ENCODE assay signal across 9 mouse cellular contexts in the genomic region with DNA sequence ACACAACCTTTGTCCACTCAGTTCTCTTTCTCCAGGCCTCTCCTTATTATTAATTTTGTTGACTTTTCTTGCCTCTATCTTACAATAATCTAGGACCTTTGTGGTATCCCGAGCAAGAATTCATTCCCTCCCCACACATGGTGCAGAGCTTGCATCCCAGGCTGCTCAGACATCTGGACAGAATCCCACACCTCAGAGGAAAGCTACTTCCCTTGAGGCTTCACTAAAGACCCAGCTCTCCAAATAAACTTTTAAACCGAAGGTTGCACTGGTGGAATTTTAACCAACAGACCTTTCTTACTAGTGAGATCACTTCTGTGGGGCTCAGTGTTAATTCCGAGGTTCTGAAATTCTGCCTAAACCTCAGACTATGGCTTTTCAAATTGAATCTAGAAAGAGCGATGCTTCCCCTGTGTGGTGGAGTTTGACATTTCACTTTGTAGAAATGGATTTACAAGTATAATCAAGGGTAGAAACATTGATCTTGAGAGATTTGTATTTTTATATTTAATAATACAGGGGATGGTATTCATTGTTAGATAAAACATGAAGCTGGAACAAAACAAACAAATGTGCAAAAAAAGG.
A peak's percentile ranks its signal among the peaks of the same experiment; 100 is the strongest.
DNase-seq lines count a peak whose midpoint lies in the region; ATAC-seq and TF ChIP-seq lines count a peak whose summit lies in the region.
"Had no signal": no experiment of that assay in that cellular context is flagged by ENCODE, and none has a peak within 500 bp of the region (broad histone marks: within the 10 kb centered on the region; RNA-seq: fewer than 3 reads in every experiment).

No protein-coding gene starts in this region.

- intact Hi-C loops in left cerebral cortex, adult 2 months (cut with DNase I), result loop anchor here (1.0 kb wide), 2 partner anchors 578 to 743 kb away; no protein-coding TSS in a partner anchor
- intact Hi-C loops in left cerebral cortex, postnatal 4 days (cut with DNase I), result loop anchor here (2.0 to 5.0 kb wide), 2 partner anchors 741 to 791 kb away; no protein-coding TSS in a partner anchor

- H3K27ac ChIP-seq in forebrain, embryonic 13.5 days, result no peak overlapping the region
- no peak overlapping the region for H3K27ac ChIP-seq in forebrain, embryonic 10.5 days
- H3K27ac ChIP-seq in left cerebral cortex, adult 2 months, result no peak overlapping the region
- no peak overlapping the region for H3K27ac ChIP-seq in hindbrain, embryonic 16.5 days (ENCODE audit: low read depth, low read length)

- no peak overlapping the region for H3K4me3 ChIP-seq in forebrain, embryonic 13.5 days
- H3K4me3 ChIP-seq in forebrain, embryonic 10.5 days, result no peak overlapping the region
- H3K4me3 ChIP-seq in left cerebral cortex, adult 2 months, result no peak overlapping the region
- no peak overlapping the region for H3K4me3 ChIP-seq in hindbrain, embryonic 16.5 days (ENCODE audit: low read length)
- H3K4me3 ChIP-seq: megakaryocyte, embryonic 14.5 days had no signal

- no peaks in the 10 kb centered on the region for H3K4me1 ChIP-seq in forebrain, embryonic 13.5 days
- H3K4me1 ChIP-seq in forebrain, embryonic 10.5 days, result no peaks in the 10 kb centered on the region
- no peaks in the 10 kb centered on the region for H3K4me1 ChIP-seq in hindbrain, embryonic 16.5 days (ENCODE audit: control insufficient read depth, insufficient read depth, low read depth, low read length)
- H3K4me1 ChIP-seq: megakaryocyte, embryonic 14.5 days had no signal

- H3K27me3 ChIP-seq in forebrain, embryonic 13.5 days, result no peaks in the 10 kb centered on the region
- H3K27me3 ChIP-seq in forebrain, embryonic 10.5 days (ENCODE audit: poor library complexity, severe bottlenecking), result no peaks in the 10 kb centered on the region
- no peaks in the 10 kb centered on the region for H3K27me3 ChIP-seq in hindbrain, embryonic 16.5 days (replicated peaks; ENCODE audit: control insufficient read depth, insufficient read depth, low read length)
- H3K27me3 ChIP-seq: megakaryocyte, embryonic 14.5 days had no signal

- peak; percentile 67 for TF ChIP-seq CTCF in left cerebral cortex, adult 2 months (IDR thresholded peaks at IDR 0.05)

- H3K9me3 ChIP-seq in forebrain, embryonic 13.5 days (replicated peaks), result no peaks in the 10 kb centered on the region
- no peaks in the 10 kb centered on the region for H3K9me3 ChIP-seq in forebrain, embryonic 10.5 days
- no peaks in the 10 kb centered on the region for H3K9me3 ChIP-seq in hindbrain, embryonic 16.5 days (ENCODE audit: control insufficient read depth, low read length)
- H3K9me3 ChIP-seq: megakaryocyte, embryonic 14.5 days had no signal

- no peak for DNase-seq in forebrain, embryonic 10.5 days (ENCODE audit: extremely low spot score, low spot score)
- no peak for DNase-seq in left cerebral cortex, adult 2 months (ENCODE audit: extremely low spot score in 1 of 2, low spot score in 2 of 2)
- no peak for DNase-seq in left cerebral cortex, postnatal 4 days
- peak; percentile 5 for DNase-seq in Muller cell, postnatal 12 days (ENCODE audit: inconsistent ontology term)
- no peak for DNase-seq in B cell, adult 2 months
- DNase-seq in urinary bladder, adult 18-20 months (ENCODE audit: low spot score in 2 of 2), result no peak

- H3K9ac ChIP-seq in forebrain, embryonic 13.5 days, result no peak overlapping the region
- no peak overlapping the region for H3K9ac ChIP-seq in hindbrain, embryonic 16.5 days (ENCODE audit: low read depth, low read length)

- no peaks in the 10 kb centered on the region for H3K36me3 ChIP-seq in forebrain, embryonic 13.5 days (ENCODE audit: poor library complexity, severe bottlenecking)
- no peaks in the 10 kb centered on the region for H3K36me3 ChIP-seq in forebrain, embryonic 10.5 days (replicated peaks)
- no peaks in the 10 kb centered on the region for H3K36me3 ChIP-seq in hindbrain, embryonic 16.5 days (ENCODE audit: control insufficient read depth, insufficient read depth, low read length)

- 73% methylated on average over 4 of the region's 4 CpGs for WGBS in forebrain, embryonic 13.5 days
- 75% methylated on average over 4 of the region's 4 CpGs for WGBS in forebrain, embryonic 10.5 days
- 70% methylated on average over 4 of the region's 4 CpGs for WGBS in hindbrain, embryonic 16.5 days

- ATAC-seq in forebrain, embryonic 13.5 days, result peak; percentile 53; the same call in 1 of the 2 replicates
- peak; percentile 85 for ATAC-seq in hindbrain, embryonic 16.5 days

- no peak overlapping the region for H3K4me2 ChIP-seq in forebrain, embryonic 13.5 days
- H3K4me2 ChIP-seq in hindbrain, embryonic 16.5 days (ENCODE audit: low read length), result no peak overlapping the region
